Mouse (Mus musculus) activated CD4-positive, CD25-positive, alpha-beta regulatory T cell, adult 4 months (primary cell): ENCODE results near the gene Sympk. TPM values are rescaled to one million over a fixed set of nuclear protein-coding genes. Genes with fewer than 3 reads are reported as not detected.
"Not testable (repeated sequence)": the region's sequence is repeated elsewhere in the genome, so short reads cannot be mapped to it uniquely, and the experiment has no call there.

Source experiments
- ATAC-seq: one replicate; pipeline ENCODE4 v1.8.0; 2017
- polyA plus RNA-seq, 2 experiments: library from polyadenylated mRNA; unstranded; fragments of 100-300 nt; shearing (Covaris generic); gene quantifications; one replicate each; pipeline ENCODE4 v1.2.1; 2017

The Sympk gene
- polyA plus RNA-seq, 2 experiments from 2014 or later, result 10.0 to 10.3 TPM

- no peak for ATAC-seq
Observed at GRCm38 (mm10) chr7:19052345-19053135, 28.4 kb downstream of the Sympk start.

- ATAC-seq, result no peak
Observed at GRCm38 (mm10) chr7:19053136-19053532, 29.0 kb downstream of the Sympk start.

- ATAC-seq, result no peak
Observed at GRCm38 (mm10) chr7:19054047-19054776, 30.0 kb downstream of the Sympk start, which contains the start of gene Rsph6a. Rsph6a (plus strand) TSS chr7:19054690.

GRCm38 (mm10) chr7:19054777-19055076 is 30.6 kb downstream of the Sympk start:
- ATAC-seq, result no peak

- ATAC-seq, result no peak
Observed at GRCm38 (mm10) chr7:19055108-19055507, 30.9 kb downstream of the Sympk start.

- ATAC-seq, result no peak
Observed at GRCm38 (mm10) chr7:19057405-19057804, 33.2 kb downstream of the Sympk start.

- no peak for ATAC-seq
Observed at GRCm38 (mm10) chr7:19065896-19066295, 41.7 kb downstream of the Sympk start.

GRCm38 (mm10) chr7:19067063-19067462 is 42.9 kb downstream of the Sympk start:
- ATAC-seq, result no peak

GRCm38 (mm10) chr7:19067935-19068334 is 43.8 kb downstream of the Sympk start:
- no peak for ATAC-seq

- no peak for ATAC-seq
Observed at GRCm38 (mm10) chr7:19068707-19069106, 44.5 kb downstream of the Sympk start.

GRCm38 (mm10) chr7:19069500-19069899 is 45.3 kb downstream of the Sympk start:
- ATAC-seq, result no peak

GRCm38 (mm10) chr7:19071024-19071423 is 46.8 kb downstream of the Sympk start:
- not testable (repeated sequence) for ATAC-seq

- ATAC-seq, result no peak
Observed at GRCm38 (mm10) chr7:19073504-19073903, 49.3 kb downstream of the Sympk start.

- no peak for ATAC-seq
Observed at GRCm38 (mm10) chr7:19074494-19074893, 50.3 kb downstream of the Sympk start.

- no peak for ATAC-seq
Observed at GRCm38 (mm10) chr7:19075231-19075630, 51.1 kb downstream of the Sympk start.

- ATAC-seq, result peak; percentile 22
Observed at GRCm38 (mm10) chr7:19075723-19076585, 51.8 kb downstream of the Sympk start, which contains the start of gene Dmwd. Dmwd (plus strand) TSS chr7:19076227.

- ATAC-seq, result no peak
Observed at GRCm38 (mm10) chr7:19076586-19076991, 52.4 kb downstream of the Sympk start.

GRCm38 (mm10) chr7:19077761-19078160 is 53.6 kb downstream of the Sympk start:
- peak; percentile 70 for ATAC-seq

GRCm38 (mm10) chr7:19078732-19079131 is 54.6 kb downstream of the Sympk start:
- no peak for ATAC-seq

- ATAC-seq, result no peak
Observed at GRCm38 (mm10) chr7:19080451-19080950, 56.3 kb downstream of the Sympk start.

- ATAC-seq, result no peak
Observed at GRCm38 (mm10) chr7:19082171-19082570, 58.0 kb downstream of the Sympk start.

GRCm38 (mm10) chr7:19083096-19083495 is 58.9 kb downstream of the Sympk start:
- no peak for ATAC-seq

- no peak for ATAC-seq
Observed at GRCm38 (mm10) chr7:19083701-19084100, 59.5 kb downstream of the Sympk start, which contains the start of gene Dmpk. Dmpk (plus strand) TSS chr7:19083849.
